Mouse (Mus musculus) MEL (cell line): ENCODE data around the gene Zfp607b. TPM values are rescaled to one million over a fixed set of nuclear protein-coding genes. Genes with fewer than 3 reads are reported as not detected.

ENCODE experiments used
- DNase-seq: peaks from one replicate; pipeline ENCODE4 v3.0.0; 2011; ENCODE audit warnings: low read depth, low spot score
- H3K27ac ChIP-seq: 2 replicates; pipeline ENCODE4 v1.5.1; 2012; ENCODE audit warnings: low read depth, mild to moderate bottlenecking, control low read depth, low read length, moderate library complexity; ENCODE audit not compliant: control insufficient read depth
- H3K27me3 ChIP-seq, 2 experiments: fragments of 150-350 bp in 1 of 2; sonication (generic) in 1 of 2; 2 replicates each; pipeline ENCODE4 v1.6.1; 2012; ENCODE audit warnings: low read length in 2 of 2, mild to moderate bottlenecking in 2 of 2, improper control_type of control experiment in 1 of 2, moderate library complexity in 1 of 2; ENCODE audit not compliant: insufficient read depth in 2 of 2, control insufficient read depth in 1 of 2
- H3K36me3 ChIP-seq, 2 experiments: 2 replicates each; pipeline ENCODE4 v1.6.1; 2012 to 2014; ENCODE audit warnings: low read length in 2 of 2, improper control_type of control experiment in 1 of 2, inconsistent platforms in 1 of 2, mild to moderate bottlenecking in 1 of 2; ENCODE audit not compliant: insufficient read depth in 2 of 2, control insufficient read depth in 1 of 2
- H3K4me1 ChIP-seq, 2 experiments: fragments of 150-350 bp in 1 of 2; sonication (generic) in 1 of 2; 2 replicates each; pipeline ENCODE4 v1.6.1; 2012; ENCODE audit warnings: low read length in 2 of 2, improper control_type of control experiment in 1 of 2, mild to moderate bottlenecking in 1 of 2; ENCODE audit not compliant: insufficient read depth in 2 of 2, control insufficient read depth in 1 of 2
- H3K4me3 ChIP-seq, 2 experiments: fragments of 150-350 bp in 1 of 2; sonication (generic) in 1 of 2; 2 replicates each; pipeline ENCODE4 v1.5.1; 2012; ENCODE audit warnings: low read depth in 2 of 2, low read length in 2 of 2, mild to moderate bottlenecking in 2 of 2, moderate library complexity in 2 of 2, control low read depth in 1 of 2, improper control_type of control experiment in 1 of 2; ENCODE audit not compliant: control insufficient read depth in 1 of 2, insufficient read depth in 1 of 2
- H3K79me2 ChIP-seq: 2 replicates; pipeline ENCODE4 v1.6.1; 2012; ENCODE audit warnings: mild to moderate bottlenecking, low read length, moderate library complexity; ENCODE audit not compliant: control insufficient read depth, poor library complexity, insufficient read depth
- H3K9ac ChIP-seq: 2 replicates; pipeline ENCODE4 v1.6.1; 2012; ENCODE audit warnings: low read depth, mild to moderate bottlenecking, control low read depth, low read length, moderate library complexity; ENCODE audit not compliant: control insufficient read depth, poor library complexity, severe bottlenecking
- H3K9me3 ChIP-seq: fragments of 150-350 bp; sonication (generic); replicated peaks from 2 replicates; pipeline ENCODE4 v1.6.1; 2012; ENCODE audit warnings: mild to moderate bottlenecking, low read length, improper control_type of control experiment, moderate library complexity; ENCODE audit not compliant: insufficient read depth
- BHLHE40 ChIP-seq: IDR thresholded peaks from 2 replicates; pipeline ENCODE4 v1.6.1; 2012; ENCODE audit warnings: low read depth, mild to moderate bottlenecking, inconsistent platforms, low read length, improper control_type of control experiment, borderline replicate concordance
- CHD1 ChIP-seq: IDR thresholded peaks from 2 replicates; pipeline ENCODE4 v1.6.1; 2012; ENCODE audit warnings: low read depth, mild to moderate bottlenecking, inconsistent platforms, low read length, improper control_type of control experiment
- CHD2 ChIP-seq: IDR thresholded peaks from 2 replicates; pipeline ENCODE4 v1.6.1; 2011; ENCODE audit warnings: low read length, improper control_type of control experiment
- CTCF ChIP-seq, 3 experiments: IDR thresholded peaks in 2 of 3; conservative IDR thresholded peaks in 1 of 3; 2 replicates each; pipeline ENCODE4 v1.5.1; 2011 to 2012; ENCODE audit warnings: low read length in 3 of 3, low read depth in 2 of 3, mild to moderate bottlenecking in 2 of 3, improper control_type of control experiment in 1 of 3, inconsistent platforms in 1 of 3, mixed read lengths in 1 of 3, moderate library complexity in 1 of 3; ENCODE audit not compliant: control insufficient read depth in 1 of 3, insufficient read depth in 1 of 3, poor library complexity in 1 of 3, severe bottlenecking in 1 of 3
- E2F4 ChIP-seq: IDR thresholded peaks from 2 replicates; pipeline ENCODE4 v1.6.1; 2011; ENCODE audit warnings: low read depth, low read length, improper control_type of control experiment, borderline replicate concordance
- ELF1 ChIP-seq: IDR thresholded peaks from 2 replicates; pipeline ENCODE4 v1.6.1; 2014; ENCODE audit warnings: low read depth, mild to moderate bottlenecking, inconsistent platforms, low read length, improper control_type of control experiment, moderate library complexity
- EP300 ChIP-seq, 2 experiments: IDR thresholded peaks; 2 replicates each; pipeline ENCODE4 v1.6.1; 2011; ENCODE audit warnings: improper control_type of control experiment in 2 of 2, low read length in 2 of 2, low read depth in 1 of 2, mild to moderate bottlenecking in 1 of 2
- ETS1 ChIP-seq: IDR thresholded peaks from 2 replicates; pipeline ENCODE4 v1.6.1; 2012; ENCODE audit warnings: low read depth, mild to moderate bottlenecking, inconsistent platforms, low read length, improper control_type of control experiment, moderate library complexity
- GABPA ChIP-seq: IDR thresholded peaks from 2 replicates; pipeline ENCODE4 v1.6.1; 2012; ENCODE audit warnings: low read depth, mild to moderate bottlenecking, inconsistent platforms, low read length, improper control_type of control experiment, moderate library complexity
- GATA1 ChIP-seq: IDR thresholded peaks from 2 replicates; pipeline ENCODE4 v1.6.1; 2011; ENCODE audit warnings: low read depth, low read length, improper control_type of control experiment
- HCFC1 ChIP-seq: IDR thresholded peaks from 2 replicates; pipeline ENCODE4 v1.6.1; 2012; ENCODE audit warnings: low read depth, mild to moderate bottlenecking, inconsistent platforms, low read length, improper control_type of control experiment, moderate library complexity
- JUND ChIP-seq: IDR thresholded peaks from 2 replicates; pipeline ENCODE4 v1.6.1; 2011; ENCODE audit warnings: low read depth, mild to moderate bottlenecking, improper control_type of control experiment, low read length
- KAT2A ChIP-seq: conservative IDR thresholded peaks from 2 replicates; pipeline ENCODE4 v1.6.1; 2012; ENCODE audit warnings: low read depth, low read length, improper control_type of control experiment, inconsistent platforms
- MAX ChIP-seq: IDR thresholded peaks from 2 replicates; pipeline ENCODE4 v1.6.1; 2011; ENCODE audit warnings: low read length, improper control_type of control experiment
- MAZ ChIP-seq: IDR thresholded peaks from 2 replicates; pipeline ENCODE4 v1.6.1; 2012; ENCODE audit warnings: low read depth, mild to moderate bottlenecking, inconsistent platforms, low read length, improper control_type of control experiment
- MEF2A ChIP-seq: IDR thresholded peaks from 2 replicates; pipeline ENCODE4 v1.6.1; 2014; ENCODE audit warnings: low read depth, mild to moderate bottlenecking, inconsistent platforms, low read length, improper control_type of control experiment; ENCODE audit not compliant: poor library complexity, insufficient replicate concordance, severe bottlenecking; ENCODE audit errors: extremely low read depth
- MXI1 ChIP-seq: IDR thresholded peaks from 2 replicates; pipeline ENCODE4 v1.6.1; 2011; ENCODE audit warnings: mild to moderate bottlenecking, low read depth, low read length, improper control_type of control experiment
- MYB ChIP-seq: IDR thresholded peaks from 2 replicates; pipeline ENCODE4 v1.6.1; 2011; ENCODE audit warnings: mild to moderate bottlenecking, low read depth, low read length, improper control_type of control experiment
- MYC ChIP-seq: IDR thresholded peaks from 2 replicates; pipeline ENCODE4 v1.6.1; 2011; ENCODE audit warnings: low read depth, mild to moderate bottlenecking, low read length, improper control_type of control experiment, moderate library complexity
- NELFE ChIP-seq: IDR thresholded peaks from 2 replicates; pipeline ENCODE4 v1.6.1; 2011; ENCODE audit warnings: low read depth, low read length, improper control_type of control experiment
- NRF1 ChIP-seq: IDR thresholded peaks from 2 replicates; pipeline ENCODE4 v1.6.1; 2014; ENCODE audit warnings: low read depth, mild to moderate bottlenecking, inconsistent platforms, low read length, improper control_type of control experiment, moderate library complexity; ENCODE audit not compliant: poor library complexity, insufficient read depth, severe bottlenecking
- POLR2A ChIP-seq, 2 experiments: IDR thresholded peaks; 2 replicates each; pipeline ENCODE4 v1.6.1; 2011 to 2012; ENCODE audit warnings: low read length in 2 of 2, mild to moderate bottlenecking in 2 of 2, control low read depth in 1 of 2, improper control_type of control experiment in 1 of 2, low read depth in 1 of 2, moderate library complexity in 1 of 2; ENCODE audit not compliant: control insufficient read depth in 1 of 2, insufficient read depth in 1 of 2, poor library complexity in 1 of 2
- POLR2AphosphoS2 ChIP-seq: IDR thresholded peaks from 2 replicates; pipeline ENCODE4 v1.6.1; 2011; ENCODE audit warnings: low read length, improper control_type of control experiment
- POLR2AphosphoS5 ChIP-seq: IDR thresholded peaks from 2 replicates; pipeline ENCODE4 v1.6.1; 2012; ENCODE audit warnings: low read depth, borderline replicate concordance, mild to moderate bottlenecking, inconsistent platforms, low read length, moderate library complexity, mixed read lengths
- RAD21 ChIP-seq: IDR thresholded peaks from 2 replicates; pipeline ENCODE4 v1.6.1; 2011; ENCODE audit warnings: mild to moderate bottlenecking, low read depth, low read length, improper control_type of control experiment
- RCOR1 ChIP-seq: IDR thresholded peaks from 2 replicates; pipeline ENCODE4 v1.6.1; 2012; ENCODE audit warnings: low read depth, mild to moderate bottlenecking, inconsistent platforms, low read length, improper control_type of control experiment
- SIN3A ChIP-seq: IDR thresholded peaks from 2 replicates; pipeline ENCODE4 v1.6.1; 2012; ENCODE audit warnings: low read length, improper control_type of control experiment, inconsistent platforms
- SMC3 ChIP-seq: IDR thresholded peaks from 2 replicates; pipeline ENCODE4 v1.6.1; 2011; ENCODE audit warnings: low read depth, low read length, improper control_type of control experiment
- TAL1 ChIP-seq: IDR thresholded peaks from 2 replicates; pipeline ENCODE4 v1.6.1; 2012; ENCODE audit warnings: mild to moderate bottlenecking, inconsistent platforms, low read length, moderate library complexity, mixed read lengths
- TBP ChIP-seq: IDR thresholded peaks from 2 replicates; pipeline ENCODE4 v1.8.0; 2011; ENCODE audit warnings: low read depth, low read length, improper control_type of control experiment
- TCF12 ChIP-seq: IDR thresholded peaks from 2 replicates; pipeline ENCODE4 v1.6.1; 2014; ENCODE audit warnings: low read depth, mild to moderate bottlenecking, inconsistent platforms, low read length, improper control_type of control experiment, moderate library complexity
- UBTF ChIP-seq: IDR thresholded peaks from 2 replicates; pipeline ENCODE4 v1.6.1; 2012; ENCODE audit warnings: low read depth, mild to moderate bottlenecking, inconsistent platforms, low read length, improper control_type of control experiment, moderate library complexity, borderline replicate concordance; ENCODE audit not compliant: insufficient read depth
- USF1 ChIP-seq: IDR thresholded peaks from 2 replicates; pipeline ENCODE4 v1.6.1; 2014; ENCODE audit warnings: low read depth, mild to moderate bottlenecking, inconsistent platforms, low read length, improper control_type of control experiment, moderate library complexity
- ZC3H11A ChIP-seq: IDR thresholded peaks from 2 replicates; pipeline ENCODE4 v1.6.1; 2012; ENCODE audit warnings: low read depth, mild to moderate bottlenecking, inconsistent platforms, low read length, improper control_type of control experiment
- ZKSCAN1 ChIP-seq: IDR thresholded peaks from 2 replicates; pipeline ENCODE4 v1.6.1; 2012; ENCODE audit warnings: low read depth, mild to moderate bottlenecking, inconsistent platforms, low read length, improper control_type of control experiment, moderate library complexity
- ZNF384 ChIP-seq: IDR thresholded peaks from 2 replicates; pipeline ENCODE4 v1.6.1; 2012; ENCODE audit warnings: low read depth, mild to moderate bottlenecking, inconsistent platforms, low read length, improper control_type of control experiment
- polyA plus RNA-seq, 2 experiments: library from polyadenylated mRNA; stranded (reverse) in 1 of 2; unstranded in 1 of 2; fragments of >175 nt in 1 of 2; fragments of >200 nt in 1 of 2; gene quantifications; 2 replicates each; pipeline versions ENCODE4 v1.2.1 to v1.2.4; 2012; ENCODE audit warnings: low replicate concordance in 2 of 2, low read depth in 1 of 2; ENCODE audit not compliant: insufficient read length in 2 of 2, insufficient read depth in 1 of 2, missing spikeins in 1 of 2
- total RNA-seq: library from RNA; depleted of rRNA; stranded (reverse); fragments of 300-350 nt; gene quantifications from 2 replicates; pipeline ENCODE4 v1.2.3, GENCODE M21; 2012

Zfp607b gene
- total and polyA plus RNA-seq, 3 experiments: 1.6 to 2.3 TPM; not detected in 1

DNA sequence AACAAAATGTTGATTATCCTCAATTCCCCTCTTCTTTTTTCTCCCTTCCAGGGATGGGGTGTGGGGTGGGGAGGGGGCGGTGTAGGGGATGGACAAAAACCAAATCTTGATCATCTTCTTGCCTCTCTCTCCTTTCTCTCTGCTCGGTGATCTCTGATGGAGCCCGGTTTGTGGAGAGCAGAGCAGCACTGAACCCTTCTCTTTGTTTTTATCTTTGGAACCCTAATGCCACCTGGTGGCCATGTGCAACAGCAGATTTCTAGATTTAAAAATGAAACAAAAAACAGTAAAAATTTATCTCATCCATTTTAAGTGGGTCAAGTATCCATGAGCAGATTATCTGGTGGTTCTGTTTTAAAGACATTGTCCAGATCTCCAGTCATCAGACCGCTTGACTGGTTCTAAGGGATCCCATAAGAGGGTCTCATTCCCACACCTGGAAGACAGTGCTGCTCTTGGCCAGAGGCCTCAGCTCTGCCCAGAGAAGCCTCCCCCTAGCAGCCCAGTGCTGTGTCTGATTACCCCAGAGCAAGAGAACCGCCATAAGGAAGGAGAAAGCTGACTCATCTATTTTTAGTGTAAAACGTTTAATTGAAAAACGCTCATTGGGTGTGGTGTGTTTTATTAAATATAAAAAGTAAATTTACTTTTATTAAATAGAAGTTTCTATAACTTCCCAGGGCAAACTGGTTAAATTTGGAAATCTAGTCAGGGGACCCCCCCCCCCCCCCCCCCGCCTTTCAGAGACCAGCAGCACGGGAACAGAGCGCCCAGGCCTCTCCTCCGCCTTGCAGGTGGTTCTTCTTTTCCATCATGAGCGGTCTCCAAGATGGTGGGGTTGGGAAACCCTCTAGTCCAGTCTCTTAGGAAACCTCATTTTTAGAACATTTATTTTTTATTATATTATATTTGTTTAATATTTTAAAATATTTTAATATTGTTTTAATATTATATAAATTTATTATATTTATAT is 36.7 kb downstream of the Zfp607b start:
- Histone ChIP-seq H3K36me3 (no peaks in the 10 kb centered on the region; a peak in 2 of 4 replicates), H3K9ac (peak overlapping the region; percentile 61), H3K4me3 (peak overlapping the region; percentile 50 to 51), H3K4me1 (no peaks in the 10 kb centered on the region), H3K79me2 (no peaks in the 10 kb centered on the region), H3K27me3 (no peaks in the 10 kb centered on the region), H3K9me3 (no peaks in the 10 kb centered on the region), H3K27ac (peak overlapping the region; percentile 45; the same call in 1 of the 2 replicates)
- peak; percentile 88 for DNase-seq
- TF ChIP-seq RCOR1 (no peak), ETS1 (peak; percentile 42; the same call in 1 of the 2 replicates), MAX (peak; percentile 59), MYC (0 out of 2 replicates have a peak, but pooled peaks have one; percentile 62), NELFE (no peak), SMC3 (peak; percentile 84), CHD2 (no peak), UBTF (no peak), SIN3A (peak; percentile 83), JUND (no peak), ZNF384 (peak; percentile 43), TAL1 (no peak), EP300 (IDR thresholded peaks at IDR 0.05; ENCODE audit: low read depth in 1 of 2, low read length in 2 of 2) (no peak), POLR2AphosphoS2 (no peak), HCFC1 (peak; percentile 47; the same call in 1 of the 2 replicates), GABPA (no peak), ZKSCAN1 (no peak), USF1 (no peak), E2F4 (no peak), CTCF (IDR thresholded peaks at IDR 0.05 in 2 of 3, conservative IDR thresholded peaks at IDR 0.05 in 1 of 3; ENCODE audit: control insufficient read depth in 1 of 3, insufficient read depth in 1 of 3, low read depth in 2 of 3, low read length in 3 of 3, poor library complexity in 1 of 3, severe bottlenecking in 1 of 3) (peak; percentile 38 to 85 (median 49); a peak in 5 of 6 replicates), GATA1 (peak; percentile 53; the same call in 1 of the 2 replicates), MEF2A (no peak), TCF12 (no peak), POLR2A (IDR thresholded peaks at IDR 0.05; ENCODE audit: control insufficient read depth in 1 of 2, insufficient read depth in 1 of 2, low read depth in 1 of 2, low read length in 2 of 2, poor library complexity in 1 of 2) (no peak), ZC3H11A (peak; percentile 79), MXI1 (no peak), BHLHE40 (0 out of 2 replicates have a peak, but pooled peaks have one; percentile 7), CHD1 (no peak), ELF1 (no peak), NRF1 (no peak), MAZ (no peak), KAT2A (no peak), MYB (no peak), POLR2AphosphoS5 (no peak), RAD21 (peak; percentile 86), TBP (no peak)
